Mouse (Mus musculus): ENCODE measurements around the gene Sgta.
"Not testable (repeated sequence)": the region's sequence is repeated elsewhere in the genome, so short reads cannot be mapped to it uniquely, and the experiment has no call there.

The Sgta gene

GRCm38 (mm10) chr10:81057406-81058130 is 2.4 kb downstream of the Sgta start:
- no peak for DNase-seq (ENCODE audit: low read depth)

- not testable (repeated sequence) for DNase-seq (ENCODE audit: low read depth)
Measured at GRCm38 (mm10) chr10:81055802-81056340, 4.1 kb downstream of the Sgta start.

- no peak for DNase-seq (ENCODE audit: low read depth)
Measured at GRCm38 (mm10) chr10:81055169-81055568, 4.8 kb downstream of the Sgta start.

DNA sequence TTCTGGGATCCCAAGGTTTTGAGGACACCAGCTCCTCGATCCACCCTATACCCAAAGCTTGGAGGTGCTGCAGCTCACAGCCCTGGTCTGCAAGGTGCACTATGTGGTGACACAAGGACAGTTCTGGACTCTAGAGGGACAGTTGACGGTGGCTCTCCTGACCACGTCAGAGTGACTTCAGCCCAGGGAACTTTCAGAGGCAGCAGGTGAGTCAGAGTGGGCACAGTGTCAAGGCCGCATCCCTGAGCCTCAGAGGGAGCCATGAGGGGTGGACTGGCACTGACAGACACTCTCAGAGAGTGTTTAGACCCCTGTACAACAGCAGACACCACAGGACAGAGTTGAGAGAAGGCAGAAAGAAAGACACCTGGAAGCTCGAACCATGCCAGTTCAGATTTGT is 7.4 kb downstream of the Sgta start:
- DNase-seq (ENCODE audit: low read depth), result no peak

- no peak for DNase-seq (ENCODE audit: low read depth)
Measured at GRCm38 (mm10) chr10:81051133-81051532, 8.8 kb downstream of the Sgta start.

DNA sequence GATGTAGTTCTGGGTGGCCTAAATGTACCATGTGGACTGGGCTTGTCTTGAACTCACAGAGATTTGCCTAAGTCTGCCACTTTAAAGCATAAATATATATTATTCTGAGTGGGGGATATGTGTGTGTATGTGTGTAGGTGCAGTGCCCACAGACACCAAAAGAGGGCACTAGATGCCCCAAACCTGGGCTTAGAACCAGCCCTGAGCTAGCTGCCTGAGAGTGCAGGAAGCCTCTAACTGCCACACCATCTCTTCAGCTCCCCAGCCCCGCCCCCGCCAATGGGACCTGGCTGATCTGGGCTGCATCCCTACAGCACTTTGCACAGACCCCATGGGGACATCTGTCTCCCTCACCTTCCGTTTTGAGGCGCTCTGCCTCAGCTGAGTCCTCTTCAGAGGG is 9.3 kb downstream of the Sgta start:
- no peak for DNase-seq (ENCODE audit: low read depth)

GRCm38 (mm10) chr10:81045246-81045645 is 14.7 kb downstream of the Sgta start:
- not testable (repeated sequence) for DNase-seq (ENCODE audit: low read depth)

DNA sequence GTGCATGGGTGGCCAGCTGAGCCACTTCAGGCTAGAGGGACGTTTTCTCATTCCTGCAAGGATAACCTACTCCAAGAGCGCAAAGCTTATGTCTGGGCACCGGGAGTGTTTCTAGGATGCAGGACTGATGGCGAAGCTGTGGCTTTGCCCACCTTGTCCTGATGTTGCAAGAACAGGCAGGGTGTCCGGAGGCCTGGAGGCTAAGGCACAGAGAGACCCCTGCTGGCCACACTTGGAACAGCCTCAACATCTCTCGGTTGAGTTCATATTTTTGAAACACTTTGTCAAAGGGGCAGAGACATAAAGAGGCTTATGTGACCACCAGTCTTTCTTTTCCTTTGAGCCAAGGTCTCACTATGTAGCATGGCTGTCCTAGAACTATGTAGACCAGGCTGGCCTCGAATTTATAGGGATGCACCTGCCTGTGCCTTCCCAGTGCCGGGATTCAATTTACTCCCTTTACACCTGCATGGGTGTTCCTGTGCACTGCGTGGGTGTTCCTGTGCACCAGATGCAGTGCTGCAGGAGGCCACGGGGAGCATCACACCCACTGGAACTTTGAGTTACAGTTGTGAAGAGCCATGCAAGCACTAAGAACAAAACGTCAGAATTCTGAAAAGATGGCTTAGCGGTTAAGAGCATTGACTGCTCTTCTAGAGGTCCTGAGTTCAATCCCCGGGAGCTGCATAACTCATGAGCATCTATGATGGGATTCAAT is 18.4 kb downstream of the Sgta start:
- peak; percentile 20 for DNase-seq (ENCODE audit: low read depth)

DNA sequence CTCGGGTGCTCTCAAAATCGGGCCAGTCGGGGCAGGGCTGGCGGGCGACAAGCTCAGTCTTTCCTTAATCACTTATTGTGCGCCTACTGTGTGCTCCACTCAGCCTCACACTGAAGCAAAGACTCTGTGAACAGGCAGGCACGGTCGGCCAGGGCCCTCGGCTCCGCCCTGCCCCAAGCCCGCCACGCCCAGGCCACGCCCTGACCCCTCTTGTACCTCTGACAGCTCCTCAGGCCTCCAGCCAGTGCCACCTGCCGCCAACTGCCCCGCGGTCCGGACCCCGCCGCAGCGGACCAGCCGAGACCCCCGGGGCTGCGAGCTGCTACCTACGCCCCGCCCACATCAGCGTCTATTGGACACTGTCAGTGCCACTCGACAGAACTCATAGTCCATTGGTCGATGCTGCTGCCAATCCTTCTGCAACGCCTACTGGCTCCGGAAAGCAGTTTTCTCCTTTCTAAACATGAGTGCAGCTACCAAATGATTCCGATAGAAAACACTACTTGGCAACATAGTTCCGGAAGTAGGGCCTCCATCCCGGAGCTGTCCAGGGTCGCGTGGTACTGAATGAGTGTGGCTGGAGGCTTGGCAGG is 22.9 kb downstream of the Sgta start, which contains the start of gene Slc39a3:
TSS of gene Slc39a3 (minus strand) at position 439 of the 593 bp plus-strand sequence.
- DNase-seq (ENCODE audit: low read depth), result peak; percentile 96

DNA sequence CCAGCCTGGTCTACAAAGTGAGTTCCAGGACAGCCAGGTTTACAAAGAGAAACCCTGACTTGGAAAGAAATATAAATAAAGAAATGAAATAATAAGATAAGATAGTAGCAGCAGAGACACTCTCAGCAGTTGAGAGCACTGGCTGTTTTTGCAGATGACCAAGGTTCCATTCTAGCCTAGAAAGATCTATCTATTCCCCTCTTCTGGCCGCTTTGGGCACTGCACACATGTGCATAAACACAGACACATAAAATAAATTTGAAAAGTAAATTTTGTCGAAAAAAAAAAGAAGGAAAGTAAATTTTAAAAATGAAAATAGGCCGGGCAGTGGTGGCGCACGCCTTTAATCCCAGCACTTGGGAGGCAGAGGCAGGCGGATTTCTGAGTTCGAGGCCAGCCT is 23.7 kb downstream of the Sgta start:
- DNase-seq (ENCODE audit: low read depth), result no peak

GRCm38 (mm10) chr10:81033586-81033985 is 26.4 kb downstream of the Sgta start:
- DNase-seq (ENCODE audit: low read depth), result no peak

DNA sequence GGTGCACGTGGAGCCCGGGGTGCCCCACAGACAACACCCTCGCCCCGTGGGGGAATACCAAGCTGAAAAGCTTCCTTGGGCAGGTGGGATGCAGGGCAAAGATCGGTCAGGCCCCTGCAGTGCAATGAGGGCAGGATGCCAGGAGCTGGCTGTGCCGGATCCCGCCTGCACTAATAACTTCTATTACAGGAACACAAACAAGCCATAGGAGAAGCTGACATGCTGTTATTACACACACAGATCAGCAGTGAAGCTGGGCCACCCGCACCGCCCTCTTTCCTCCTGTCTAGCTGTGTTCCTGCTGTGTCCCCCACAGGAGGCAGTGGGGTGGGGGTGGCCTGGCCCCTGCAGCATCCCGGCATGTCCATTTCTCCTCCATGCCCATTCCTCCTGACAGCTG is 30.9 kb downstream of the Sgta start:
- DNase-seq (ENCODE audit: low read depth), result no peak

DNA sequence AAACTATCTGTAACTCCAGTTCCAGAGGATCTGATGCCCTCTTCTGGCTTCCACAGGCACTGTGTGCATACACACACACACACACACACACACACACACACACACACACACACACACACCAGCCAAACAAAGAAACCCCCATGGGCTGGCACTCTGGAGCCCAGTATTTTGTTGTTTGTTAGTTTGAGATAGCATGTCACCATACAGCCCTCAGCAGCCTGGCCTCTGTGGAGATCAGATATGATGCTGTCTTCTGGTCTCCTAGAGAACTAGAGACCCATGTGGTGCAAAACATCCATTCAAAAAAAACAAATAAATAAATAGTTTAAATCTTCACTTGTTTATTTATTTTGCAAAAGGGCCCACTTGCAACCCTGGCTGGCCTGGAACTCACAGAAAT is 31.8 kb downstream of the Sgta start:
- DNase-seq (ENCODE audit: low read depth), result no peak

DNA sequence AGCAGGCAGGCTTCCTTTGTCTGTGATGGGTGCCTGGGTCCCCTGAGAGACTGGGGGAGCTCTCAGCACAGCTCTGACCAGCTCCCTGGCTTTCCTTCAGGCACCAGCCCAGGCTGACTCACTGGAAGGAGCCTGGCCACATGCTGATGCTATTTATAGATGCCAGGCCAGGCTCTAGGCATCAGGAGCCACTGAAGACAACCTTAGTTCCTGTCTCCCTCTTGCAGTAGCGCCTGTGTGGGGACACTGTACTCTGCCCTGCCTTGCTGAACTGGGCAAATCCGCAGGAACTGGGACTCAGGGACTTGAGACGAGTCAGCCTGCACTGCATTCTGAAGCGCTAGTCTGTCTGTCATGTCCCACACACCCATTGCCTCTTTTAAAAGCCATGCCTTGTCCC is 32.6 kb downstream of the Sgta start:
- DNase-seq (ENCODE audit: low read depth), result peak; percentile 62

- no peak for DNase-seq (ENCODE audit: low read depth)
Measured at GRCm38 (mm10) chr10:81026857-81027256, 33.1 kb downstream of the Sgta start.

DNA sequence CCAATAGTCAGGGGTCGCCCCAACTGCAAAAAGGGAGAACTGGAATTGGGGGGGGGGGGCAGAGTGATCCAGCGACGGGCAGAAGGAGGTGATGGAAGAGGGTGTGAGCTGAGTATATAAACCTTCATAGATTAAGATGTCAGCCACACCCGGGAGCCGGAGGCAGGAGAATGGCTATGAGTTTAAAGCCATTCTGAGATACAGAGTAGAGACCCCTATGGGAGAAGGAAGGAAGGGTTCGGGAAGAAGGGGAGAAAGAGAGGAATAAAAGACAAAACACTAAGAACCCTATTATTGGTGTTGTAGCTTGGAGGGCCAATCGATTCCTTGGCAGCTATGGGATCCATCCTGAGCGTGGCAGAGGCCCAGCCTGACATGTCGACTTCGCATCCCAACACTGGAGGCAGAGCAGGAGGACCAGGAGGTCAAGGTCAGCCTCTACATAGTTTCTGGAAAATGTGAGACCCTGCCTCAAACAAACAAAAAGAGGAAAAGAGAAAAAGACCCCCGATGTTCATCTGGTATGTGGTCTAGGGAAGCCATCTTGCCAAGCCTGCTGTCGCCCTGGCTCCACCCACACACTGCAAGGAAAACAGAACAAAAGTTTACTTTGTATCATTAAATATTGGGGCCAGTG is 34.2 kb downstream of the Sgta start, which contains the start of gene Diras1:
TSS of gene Diras1 (minus strand) at position 24 of the 637 bp plus-strand sequence.
- no peak for DNase-seq (ENCODE audit: low read depth)

DNA sequence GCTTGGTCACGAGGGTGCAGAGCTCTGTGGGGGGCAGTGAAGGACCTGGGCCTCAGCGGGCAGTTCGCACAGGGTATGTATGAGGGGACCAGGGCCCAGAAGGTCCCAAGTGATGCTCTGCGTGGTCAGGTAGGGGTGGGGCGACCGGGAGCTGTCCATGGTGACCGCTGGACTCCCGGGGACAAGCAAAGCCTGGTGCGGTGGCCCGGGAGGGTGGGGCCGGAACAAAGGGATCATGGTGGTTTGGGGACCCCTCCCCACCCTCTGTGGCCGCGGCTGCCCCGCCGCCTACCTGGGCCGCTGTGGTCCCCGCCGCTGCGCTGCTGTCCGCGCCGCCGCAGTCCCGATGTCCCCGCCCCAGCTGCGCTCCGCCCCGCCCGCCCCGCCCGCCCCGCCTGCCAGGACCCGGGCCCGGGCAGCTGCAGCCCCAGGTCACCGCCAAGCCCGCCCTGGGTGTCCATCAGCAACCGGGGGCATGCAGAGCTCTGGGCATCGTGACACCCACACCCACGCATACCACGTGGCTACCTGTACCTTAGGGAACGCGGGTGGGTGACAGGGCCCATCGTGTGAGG is 34.8 kb downstream of the Sgta start:
- no peak for DNase-seq (ENCODE audit: low read depth)

- DNase-seq (ENCODE audit: low read depth), result no peak
Measured at GRCm38 (mm10) chr10:81024346-81024937, 35.5 kb downstream of the Sgta start.

- no peak for DNase-seq (ENCODE audit: low read depth)
Measured at GRCm38 (mm10) chr10:81022744-81023143, 37.2 kb downstream of the Sgta start.

DNA sequence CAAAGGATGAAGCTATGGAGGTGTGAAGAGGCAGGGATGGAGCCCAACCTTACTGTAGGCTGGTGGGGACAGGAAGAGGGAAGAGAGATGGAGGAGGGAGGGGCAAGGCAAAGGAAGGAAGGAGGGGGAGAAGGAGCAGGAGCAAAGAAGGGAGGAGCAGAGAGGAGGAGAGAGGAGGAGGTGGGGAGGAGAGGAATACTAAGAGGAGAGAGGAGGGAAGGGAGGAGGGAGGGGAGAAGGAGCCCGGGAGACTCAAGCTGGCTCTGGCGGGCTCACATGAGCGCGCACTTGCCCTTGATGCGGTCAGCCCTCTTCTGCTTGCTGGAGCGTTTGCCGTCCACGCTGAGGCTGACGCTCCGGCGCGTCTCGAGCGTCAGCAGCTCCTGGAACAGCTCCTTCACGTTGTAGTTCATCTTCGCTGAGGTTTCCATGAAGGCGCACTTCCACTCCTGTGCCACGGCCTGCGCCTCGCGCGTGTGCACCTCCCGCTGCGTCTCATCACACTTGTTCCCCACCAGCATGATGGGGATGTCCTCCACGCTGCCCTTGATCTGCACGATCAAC is 38.4 kb downstream of the Sgta start:
- DNase-seq (ENCODE audit: low read depth), result no peak

DNA sequence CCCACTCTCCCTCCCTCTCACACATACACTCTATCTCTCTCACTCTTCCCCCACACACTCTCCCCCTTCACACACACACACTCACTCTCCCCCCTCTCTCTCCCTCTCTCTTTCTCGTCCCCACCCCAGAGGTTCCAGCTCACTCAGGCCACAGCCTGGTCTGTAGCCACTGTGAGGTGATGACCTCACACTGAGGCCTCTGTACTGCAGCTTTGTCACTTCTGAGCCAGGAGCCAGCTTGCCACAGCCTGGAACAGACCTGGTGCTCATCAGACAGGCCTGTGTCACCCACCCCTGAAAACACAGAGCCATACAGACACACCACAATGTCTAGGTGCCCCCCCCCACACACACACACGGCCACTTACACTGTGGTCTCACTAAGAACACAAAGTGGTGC is 39.8 kb downstream of the Sgta start:
- no peak for DNase-seq (ENCODE audit: low read depth)

Data from fibroblast of lung, adult 2 months (primary cell).